Mouse (Mus musculus) frontal cortex, postnatal 14 days (tissue): ENCODE measurements at regions not wholly inside any gene's neighbourhood (a gene's known extent, or its start where the extent isn't known, plus 50 kb on each side); places are given as distances from the start of the nearest gene placed in this dataset.

Experiments
- DNase-seq, 2 experiments: peaks; one replicate each; pipeline ENCODE4 v3.0.0; 2022; ENCODE audit warnings: low spot score in 2 of 2

DNA sequence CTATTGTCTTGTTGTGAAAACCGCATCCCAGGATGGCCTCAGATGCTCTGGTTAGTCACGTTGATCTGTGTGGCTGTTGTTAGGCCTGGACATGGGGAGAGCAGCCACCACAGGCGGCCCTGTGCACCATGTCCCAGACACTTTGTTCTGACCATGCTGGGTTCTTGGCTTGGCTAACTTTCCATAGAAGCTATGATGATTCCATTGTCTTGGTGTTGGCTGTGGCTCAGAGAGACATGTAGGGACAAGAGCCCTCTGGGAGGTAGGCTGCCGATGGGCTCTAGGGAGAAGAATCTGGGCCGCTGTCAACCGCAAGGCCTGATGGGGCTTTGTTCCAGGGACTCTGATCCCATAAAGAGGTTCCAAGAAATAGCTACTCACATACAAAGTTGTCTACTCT, 334.9 kb downstream of the Pik3r1 start:
- no peak for DNase-seq

DNA sequence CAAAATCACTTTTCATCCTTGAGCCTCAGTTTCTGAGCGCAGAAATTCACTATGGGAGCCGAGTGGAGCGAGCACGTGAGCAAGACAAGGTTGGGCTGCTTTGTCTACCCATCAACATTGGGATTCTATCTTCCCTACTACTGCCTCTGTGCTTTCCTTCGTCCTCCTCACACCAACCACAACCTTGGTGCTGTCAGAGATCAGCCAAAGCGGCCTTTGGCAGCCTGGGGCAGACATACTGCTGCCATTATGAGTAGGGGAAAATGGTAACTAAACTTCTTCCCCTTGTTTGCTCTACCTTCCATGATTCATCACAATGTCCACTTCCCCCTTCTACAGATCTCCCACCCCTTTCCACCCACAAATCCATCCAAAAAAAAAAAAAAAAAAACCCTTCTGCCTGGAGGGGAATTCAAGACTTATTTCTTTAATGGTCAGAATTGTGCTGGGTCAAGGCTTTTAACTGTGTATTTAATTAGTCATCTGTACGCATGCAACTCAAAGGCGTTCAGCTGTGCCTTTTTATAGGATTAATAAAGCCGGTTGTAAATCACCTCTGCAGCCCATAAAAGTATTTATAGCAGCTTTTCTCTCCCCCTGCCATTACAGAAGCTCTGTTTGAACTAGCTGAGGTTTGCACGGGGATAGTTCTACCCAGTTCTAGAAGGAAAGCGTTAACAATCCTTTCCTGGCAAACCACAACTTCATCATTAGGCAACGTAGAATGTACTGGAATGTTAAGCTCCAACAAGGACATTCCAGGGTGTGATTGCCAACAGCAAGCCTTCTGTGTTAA, 340.4 kb downstream of the Pik3r1 start:
- no peak for DNase-seq

DNA sequence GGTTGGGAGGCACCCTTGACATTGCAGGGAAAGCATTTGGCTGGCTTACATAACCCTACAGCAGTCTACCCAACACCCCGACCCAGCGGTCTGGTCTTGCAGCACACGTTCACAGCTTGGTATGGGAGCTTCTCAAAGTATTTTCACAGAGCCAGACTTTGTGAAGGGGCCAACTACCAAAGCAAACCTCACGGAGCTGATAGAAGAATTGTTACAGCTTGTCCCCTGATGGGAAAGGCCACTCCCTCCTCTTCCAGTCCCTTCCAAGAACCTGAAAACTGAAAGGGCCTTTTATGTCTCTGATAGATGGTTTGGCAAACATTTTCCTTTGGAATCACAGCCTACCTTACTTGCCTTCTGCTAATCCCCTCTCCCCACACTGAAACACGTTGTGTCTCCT, 341.6 kb downstream of the Pik3r1 start:
- DNase-seq = no peak

DNA sequence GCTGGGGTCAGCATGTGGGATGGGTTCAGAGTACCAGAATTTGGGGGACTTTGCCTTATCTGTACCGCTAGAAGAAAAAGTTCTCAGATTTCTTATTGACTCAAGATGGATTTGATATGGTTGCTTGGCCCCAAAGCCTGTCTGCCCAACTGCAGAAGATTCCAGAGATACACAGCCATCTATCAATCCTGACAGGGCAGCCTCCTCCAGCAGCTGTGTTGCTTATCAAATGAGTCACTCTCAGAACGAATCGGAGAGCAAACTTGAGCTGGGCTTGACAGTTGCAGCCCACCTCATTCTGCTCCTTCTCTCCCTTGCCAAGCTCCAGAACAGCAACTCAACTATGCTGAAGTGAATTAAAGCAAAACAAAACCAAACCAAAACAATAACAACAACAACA, 345.9 kb downstream of the Pik3r1 start:
- no peak for DNase-seq

DNA sequence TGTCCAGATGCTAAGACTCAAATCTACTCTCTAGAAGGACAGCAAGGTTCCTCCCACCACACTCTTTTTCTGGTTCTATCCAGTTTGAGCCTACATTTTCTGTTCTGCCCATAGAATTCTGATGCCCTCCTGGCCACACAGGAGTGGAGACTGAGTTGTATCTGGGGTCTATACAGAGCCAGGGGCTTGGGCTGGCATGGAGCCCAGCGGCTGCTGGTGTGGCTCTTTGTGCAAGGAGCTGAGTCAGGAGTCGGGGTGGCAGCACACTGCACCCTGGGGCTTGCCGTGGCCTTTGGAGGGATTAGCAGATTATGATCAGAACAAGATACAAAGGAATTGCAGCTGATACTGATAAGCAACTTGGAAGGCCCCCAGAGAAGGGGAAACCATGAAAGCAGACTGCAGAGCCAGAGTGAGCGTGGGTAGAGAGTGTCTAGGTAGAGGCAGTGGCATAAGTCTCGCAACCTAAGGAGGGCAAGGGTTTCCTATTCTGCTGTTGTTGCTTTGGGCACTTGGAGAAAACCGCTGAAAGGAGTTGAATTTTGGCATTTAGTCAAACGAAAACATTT, 348.5 kb downstream of the Pik3r1 start:
- DNase-seq = no peak

DNA sequence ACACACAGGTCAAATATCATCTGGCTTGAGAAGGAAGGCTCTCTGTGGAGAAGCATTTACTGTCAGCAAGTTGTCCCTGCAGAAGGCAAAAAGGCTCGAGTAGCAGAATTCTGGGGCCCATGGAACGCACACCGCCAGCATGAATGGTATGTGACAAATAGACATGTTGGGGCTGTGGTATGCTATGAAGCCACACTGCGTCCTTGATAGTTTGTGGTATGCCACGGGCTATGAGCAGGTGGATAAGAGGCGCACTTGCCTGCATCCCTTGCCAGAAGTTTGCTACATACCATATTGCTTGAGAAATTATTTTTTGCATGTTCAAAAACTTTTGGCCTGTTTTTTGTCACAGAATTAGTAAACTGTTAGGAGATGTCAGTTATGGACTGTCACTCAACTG, 349.7 kb downstream of the Pik3r1 start:
- DNase-seq = no peak

DNA sequence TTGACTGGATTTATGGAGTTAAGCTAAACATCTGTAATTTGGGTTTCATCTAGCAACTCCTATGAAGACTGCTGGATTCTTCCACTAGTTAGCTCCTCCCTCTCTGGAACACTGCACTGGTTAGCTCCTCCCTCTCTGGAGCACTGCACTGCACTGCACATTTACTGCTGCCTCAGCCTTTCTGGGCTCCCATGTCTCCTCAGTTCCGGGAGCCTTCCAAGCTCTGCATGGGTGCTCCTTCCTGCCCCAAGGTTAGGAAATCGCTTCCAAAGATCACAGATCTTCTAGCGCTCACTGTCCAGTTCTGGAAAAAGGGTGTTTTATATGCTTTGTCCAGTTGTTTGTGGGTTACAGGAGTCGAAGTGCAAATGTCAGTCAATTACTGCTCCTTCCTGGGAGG, 359.1 kb downstream of the Pik3r1 start:
- DNase-seq = no peak

DNA sequence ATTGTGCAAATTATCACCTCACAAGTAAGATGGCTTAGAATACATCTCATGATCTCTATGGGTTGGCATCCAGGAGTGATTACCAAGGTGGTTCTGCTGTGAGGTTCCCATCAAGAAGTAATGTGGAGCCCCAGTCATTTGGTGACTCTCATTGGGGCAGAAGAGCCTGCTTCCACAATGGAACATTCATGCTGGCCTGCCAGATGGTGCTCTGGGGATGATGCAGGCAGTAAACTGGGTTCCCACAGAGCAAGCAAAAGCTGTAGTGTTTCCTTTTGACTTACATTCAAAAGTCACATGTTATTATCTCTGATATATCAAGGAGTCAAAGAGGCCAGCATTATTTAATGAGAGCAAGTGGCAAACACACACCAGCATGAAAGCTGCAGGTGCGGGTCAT, 360.4 kb downstream of the Pik3r1 start:
- DNase-seq = no peak

DNA sequence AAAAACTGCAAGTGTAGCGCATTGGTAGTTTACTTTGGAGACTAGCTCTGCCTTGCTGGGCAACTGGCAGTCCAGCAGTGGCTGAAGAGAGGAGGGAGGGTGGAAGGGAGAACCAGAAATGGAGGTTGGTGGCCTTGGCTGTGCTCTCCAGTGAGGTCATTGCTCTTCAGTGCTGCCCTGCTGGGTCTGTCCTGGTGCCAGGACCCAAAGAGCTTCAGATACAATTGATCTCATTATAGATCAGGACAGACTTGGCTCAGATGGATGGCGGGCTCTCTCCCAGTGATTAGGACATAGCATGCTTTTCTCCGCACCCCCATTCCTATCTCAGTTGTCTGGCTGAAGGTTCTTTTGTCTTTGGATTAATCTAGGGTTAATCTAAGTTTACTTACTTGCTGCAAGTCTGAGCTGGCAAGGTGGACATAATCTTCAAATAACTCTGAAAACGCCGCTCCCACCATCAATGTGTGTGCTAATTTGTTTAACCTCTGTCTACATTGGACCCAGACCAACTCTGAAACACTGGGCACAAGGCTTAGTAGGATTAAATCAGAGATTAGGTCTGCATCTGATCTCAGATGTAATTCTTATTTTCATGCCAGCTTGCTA, 394.3 kb downstream of the Pik3r1 start:
- DNase-seq = no peak

DNA sequence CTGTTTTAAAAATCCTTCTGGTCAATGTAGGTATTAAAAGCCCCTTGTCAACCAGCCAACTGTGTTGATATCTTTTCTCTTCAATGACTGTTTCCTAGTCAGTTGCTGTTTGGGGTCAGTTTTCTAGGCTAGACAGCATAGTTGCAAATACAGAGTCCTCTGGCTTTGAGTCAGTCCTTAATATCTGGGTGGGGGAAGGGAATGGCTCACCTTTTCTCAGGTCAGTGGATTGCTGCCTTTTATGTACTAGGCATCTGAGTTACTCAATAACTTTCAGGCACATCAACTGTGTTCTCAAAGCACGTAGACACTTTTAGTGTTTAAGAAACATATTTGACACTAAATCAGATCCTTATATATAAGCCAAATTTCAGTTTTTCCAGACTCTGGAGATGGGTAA, 396.1 kb downstream of the Pik3r1 start:
- no peak for DNase-seq

DNA sequence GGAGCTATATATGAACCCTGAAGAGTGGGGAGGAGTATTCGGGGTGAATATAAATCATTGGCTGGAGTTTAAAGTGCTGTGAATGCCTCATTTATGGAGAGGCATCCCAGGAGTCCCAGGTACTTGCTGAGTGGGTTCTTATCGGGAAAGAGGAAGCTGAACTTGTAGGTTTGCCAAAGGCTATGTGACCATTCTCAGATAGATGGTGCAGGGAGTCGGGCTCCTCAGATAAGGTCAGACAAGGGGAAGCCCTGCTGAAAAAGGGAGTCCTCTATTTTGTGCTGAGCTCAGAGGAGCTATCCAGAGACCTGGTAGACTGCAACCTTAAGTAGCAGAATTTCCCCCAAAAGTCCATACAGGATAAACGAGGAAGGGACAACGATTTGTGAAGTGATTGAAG, 399.8 kb downstream of the Pik3r1 start:
- DNase-seq = no peak

DNA sequence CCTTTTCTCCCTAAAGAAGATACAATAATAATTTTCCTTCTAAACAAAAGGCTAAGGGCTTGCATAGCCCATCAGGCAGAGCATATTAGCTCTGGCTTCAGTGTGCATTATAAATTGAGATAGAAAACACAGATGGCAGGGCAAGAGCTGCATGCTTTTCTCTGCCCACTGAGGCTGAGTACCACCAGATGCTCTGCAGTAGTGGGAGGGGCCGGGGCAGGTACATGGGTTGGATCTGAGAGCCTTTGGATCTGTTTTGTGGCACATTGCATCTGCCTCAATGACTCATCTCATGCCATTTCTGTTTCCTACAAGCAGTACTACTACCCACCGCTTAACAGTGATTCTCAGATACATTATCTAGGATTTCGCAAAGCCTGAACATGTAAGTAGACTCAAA, 412.7 kb downstream of the Pik3r1 start:
- no peak for DNase-seq

DNA sequence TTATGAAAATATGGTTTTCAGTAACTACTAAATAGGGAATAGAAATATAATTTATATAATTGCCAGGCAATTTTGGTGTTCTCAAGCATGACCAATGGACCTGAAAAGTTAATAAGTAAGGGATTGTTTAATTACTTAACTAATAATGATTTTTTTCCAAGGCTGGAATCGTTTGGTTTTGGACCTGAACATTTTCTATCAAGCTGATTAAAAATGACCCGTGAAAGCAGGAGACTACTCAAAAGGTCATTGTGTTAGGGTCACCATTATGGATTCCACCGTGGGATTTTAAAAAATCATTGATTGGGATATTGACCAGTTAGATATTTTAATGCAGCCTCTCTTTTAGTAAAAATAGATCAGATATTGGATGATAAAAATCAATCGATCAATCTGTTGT, 416.9 kb downstream of the Pik3r1 start:
- DNase-seq = no peak

DNA sequence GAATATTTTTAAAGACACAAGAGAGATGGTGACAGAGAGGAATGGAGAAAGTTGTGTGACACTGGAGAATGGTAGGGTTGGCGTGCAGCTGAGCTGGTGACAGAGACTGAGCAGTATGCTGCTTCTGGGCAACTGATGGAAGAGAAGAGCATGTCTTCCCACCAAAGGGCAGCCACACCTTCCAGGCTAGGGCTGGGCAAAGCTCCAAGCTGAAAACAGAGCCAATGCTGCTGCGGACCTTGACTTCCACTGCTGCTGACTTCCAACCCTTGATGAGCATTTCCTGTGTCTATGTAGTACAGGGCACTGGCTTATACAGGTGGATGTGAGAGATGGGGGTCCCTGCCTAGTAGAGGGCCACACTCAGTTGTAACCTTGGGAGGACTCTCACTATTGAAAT, 418.7 kb downstream of the Pik3r1 start:
- no peak for DNase-seq

DNA sequence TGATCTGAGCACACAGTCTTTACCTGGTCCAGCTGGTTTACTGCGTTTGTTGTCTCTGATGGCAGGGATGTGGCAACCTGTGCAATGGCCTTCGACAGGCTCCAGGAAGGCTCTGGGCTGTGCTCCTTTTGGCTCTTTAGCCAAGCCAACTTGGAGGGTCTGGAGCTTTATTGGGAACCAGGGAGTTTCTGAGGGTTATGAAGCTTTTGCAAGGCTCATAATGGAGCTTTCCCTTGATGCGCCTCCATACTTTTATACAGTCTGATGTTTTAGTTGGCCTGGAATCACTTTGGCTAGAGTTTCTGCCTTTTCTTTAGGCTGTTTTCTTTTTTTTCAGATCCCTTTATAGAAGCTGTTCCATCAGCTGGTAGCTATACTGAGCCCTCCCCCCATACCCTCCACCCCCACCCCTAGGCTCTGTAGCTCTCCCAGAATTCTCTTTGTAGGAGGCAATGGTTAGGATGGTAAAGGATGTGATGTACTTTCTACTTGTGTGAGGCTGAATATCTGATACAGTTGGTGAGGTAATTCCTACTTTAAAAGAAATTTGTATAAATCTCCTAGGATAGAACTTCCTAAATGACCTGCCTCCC, 429.6 kb downstream of the Pik3r1 start:
- no peak for DNase-seq

DNA sequence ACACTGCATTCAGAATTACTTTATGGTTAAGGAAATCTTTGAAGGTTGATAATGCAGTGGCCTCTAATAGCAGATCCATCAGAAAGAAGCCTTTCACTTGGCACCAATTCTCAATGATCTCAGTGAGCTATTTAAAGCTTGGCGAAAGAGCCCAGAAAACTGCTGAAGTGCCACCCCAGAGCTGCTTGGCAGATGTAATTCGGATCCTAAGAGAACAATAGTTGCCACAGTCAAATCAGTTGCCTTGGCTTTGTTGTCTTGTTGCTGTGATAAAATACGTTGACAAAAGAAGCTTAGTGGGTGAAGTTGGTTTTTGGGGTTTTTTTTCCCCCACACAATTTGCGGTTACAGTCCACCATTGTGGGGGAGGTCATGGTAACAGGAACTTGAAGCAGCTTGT, 449.4 kb downstream of the Pik3r1 start:
- DNase-seq = no peak

DNA sequence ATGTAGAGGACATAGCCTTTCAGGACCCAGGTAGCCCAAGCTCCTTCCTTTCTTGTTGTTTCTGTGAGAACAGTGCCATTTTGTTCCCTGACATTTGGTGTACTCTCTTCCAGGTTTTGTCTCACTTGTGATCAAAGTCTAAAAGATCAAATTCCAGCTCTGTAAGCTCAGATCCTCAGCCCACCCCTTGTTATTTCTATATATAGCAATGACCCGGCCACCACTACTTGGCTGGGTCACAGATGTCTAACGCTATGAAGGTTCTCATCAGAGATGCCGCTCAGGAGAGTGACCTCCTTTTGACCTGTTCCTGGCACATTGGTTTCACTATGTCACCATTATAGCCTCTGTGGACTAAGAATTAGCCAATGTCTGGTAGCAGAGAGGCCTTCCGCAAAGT, 451.7 kb downstream of the Pik3r1 start:
- DNase-seq = no peak

DNA sequence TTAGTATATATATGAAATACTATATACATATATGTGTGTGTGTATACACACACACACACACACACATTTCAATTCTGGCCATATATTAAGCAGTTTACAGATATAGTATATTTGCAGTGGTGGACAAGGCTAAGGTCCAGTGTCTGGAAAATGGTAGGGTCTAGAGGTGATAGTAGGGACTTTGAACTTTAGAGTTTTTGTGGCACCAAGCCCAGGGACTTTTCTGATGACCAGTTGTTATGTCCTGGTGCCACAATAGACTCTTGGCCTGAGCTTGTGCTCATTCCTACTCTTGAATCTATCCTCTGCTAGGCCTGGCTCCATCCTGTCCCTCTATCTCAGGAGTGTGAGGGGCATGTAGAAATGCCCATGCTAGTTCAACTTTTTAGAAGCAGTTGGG, 454.0 kb downstream of the Pik3r1 start:
- no peak for DNase-seq

DNA sequence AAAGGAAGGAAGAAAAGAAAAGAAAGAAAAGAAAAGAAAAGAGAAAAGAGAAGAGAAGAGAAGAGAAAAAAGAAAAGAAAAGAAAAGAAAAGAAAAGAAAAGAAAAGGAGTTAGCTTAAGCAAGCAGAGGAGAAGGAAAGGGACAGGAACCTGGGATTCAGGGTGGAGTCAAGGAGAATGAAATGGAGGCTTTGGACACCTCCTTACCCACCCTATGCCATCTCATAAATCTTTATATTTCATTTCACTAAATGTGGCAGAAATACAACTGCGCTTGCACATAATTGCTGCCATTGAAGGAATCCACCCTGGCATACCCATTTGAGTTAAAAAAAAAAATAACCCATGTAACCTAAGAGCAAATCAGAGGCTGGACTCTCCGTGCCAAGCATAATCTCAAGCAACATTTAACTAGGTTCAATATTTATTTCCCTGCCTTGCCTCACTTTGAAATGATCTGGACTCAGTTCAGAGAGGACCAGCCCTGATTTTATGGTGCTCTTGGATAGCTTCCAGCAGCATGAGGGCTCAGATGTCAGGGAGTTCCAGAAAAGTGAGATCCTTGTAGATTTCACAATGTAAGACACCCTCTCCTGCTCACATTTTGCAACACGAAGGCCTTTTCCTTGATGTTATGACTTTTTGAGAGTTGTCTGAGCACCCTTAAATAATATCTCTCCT, 456.2 kb downstream of the Pik3r1 start:
- no peak for DNase-seq

DNA sequence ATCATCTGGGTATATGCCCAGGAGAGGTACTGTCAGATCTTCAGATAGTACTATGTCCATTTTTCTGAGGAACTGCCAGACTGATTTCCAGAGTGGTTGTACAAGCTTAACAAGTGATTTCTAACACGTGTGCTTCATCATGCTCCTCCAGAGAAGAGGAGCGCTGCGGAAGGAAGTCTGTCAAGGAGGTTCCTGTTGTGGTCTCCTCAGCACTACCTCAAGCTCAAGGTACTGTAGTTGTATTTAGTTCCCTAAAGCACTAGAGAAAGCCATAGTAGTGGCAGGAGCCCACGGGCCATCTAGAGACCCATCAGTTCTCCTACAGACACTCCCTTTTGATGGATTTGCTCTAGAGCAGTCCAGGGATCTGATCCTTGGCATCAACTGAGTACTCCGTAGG, 459.3 kb downstream of the Pik3r1 start:
- DNase-seq = no peak

DNA sequence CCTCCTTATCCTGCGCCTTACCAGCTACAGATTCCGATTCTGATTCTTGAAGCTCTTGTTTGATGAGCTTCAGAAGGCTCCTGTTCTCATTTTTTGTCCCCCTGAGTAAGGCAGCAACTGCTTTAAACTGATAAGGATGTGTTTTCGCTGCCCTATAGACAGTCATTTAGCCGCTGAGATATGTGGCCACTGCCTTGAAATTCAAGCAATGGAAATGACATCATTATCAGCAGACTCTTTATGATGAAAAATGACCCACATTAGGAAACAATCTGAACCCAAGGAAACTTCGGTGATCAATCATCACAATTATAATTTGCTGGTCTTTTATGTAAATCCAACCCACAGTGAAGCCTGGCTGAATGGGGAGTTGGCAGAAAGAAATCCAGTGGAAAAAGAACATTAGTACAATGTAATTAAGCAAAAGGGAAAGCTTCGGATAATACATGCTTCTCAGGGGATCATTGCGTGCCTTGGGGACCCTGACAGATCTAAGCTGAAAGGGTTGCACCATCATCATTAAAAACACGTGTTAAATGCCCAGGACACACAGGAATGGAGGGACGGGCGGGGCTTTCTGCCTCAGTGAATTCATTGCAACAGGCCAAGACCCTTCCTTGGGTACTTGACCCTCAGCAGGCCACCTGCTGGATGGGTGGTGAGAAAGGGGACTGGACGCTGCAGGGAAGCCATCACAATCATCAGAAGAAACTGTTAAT, 462.2 kb downstream of the Pik3r1 start:
- DNase-seq = no peak

DNA sequence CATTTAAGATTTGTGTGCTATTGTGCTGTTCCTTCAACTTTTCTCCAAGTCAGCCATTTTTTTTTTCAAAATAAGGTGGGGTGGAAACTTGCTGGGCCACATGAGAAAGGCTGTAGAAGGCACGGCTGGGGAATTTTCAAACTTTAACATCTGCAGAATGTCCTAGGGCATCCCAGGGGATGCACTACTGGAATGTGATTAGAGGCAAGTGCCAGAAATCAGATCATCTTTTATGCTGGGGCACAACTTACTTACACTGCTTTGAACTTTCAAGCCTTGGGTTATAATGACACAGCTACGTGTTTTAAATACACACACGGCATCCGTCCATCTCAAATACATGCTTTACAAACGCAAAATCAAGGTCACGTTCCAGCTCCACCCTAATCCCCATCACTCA, 463.0 kb downstream of the Pik3r1 start:
- DNase-seq = no peak
